Mouse (Mus musculus) hindbrain, embryonic 13.5 days (tissue): ENCODE results near the gene Myl12a. TPM values are rescaled to one million over a fixed set of nuclear protein-coding genes. Genes with fewer than 3 reads are reported as not detected.

Experiments used
- ATAC-seq: fragments of 200-750 bp; cut with Nextera tagmentation; 2 replicates; pipeline ENCODE4 v1.8.0; 2017; ENCODE audit warnings: moderate TSS enrichment; ENCODE audit not compliant: low FRiP score
- H3K27ac ChIP-seq: fragments of 300-500 bp; sonication (generic); 2 replicates; pipeline ENCODE4 v1.5.1; 2015; ENCODE audit warnings: inconsistent platforms, mild to moderate bottlenecking, moderate library complexity
- H3K27me3 ChIP-seq: fragments of 300-500 bp; sonication (generic); 2 replicates; pipeline ENCODE4 v1.6.1; 2015; ENCODE audit warnings: mild to moderate bottlenecking, inconsistent platforms
- H3K36me3 ChIP-seq: fragments of 300-500 bp; sonication (generic); 2 replicates; pipeline ENCODE4 v1.6.1; 2015; ENCODE audit warnings: mild to moderate bottlenecking, inconsistent platforms
- H3K4me1 ChIP-seq: fragments of 300-500 bp; sonication (generic); replicated peaks from 2 replicates; pipeline ENCODE4 v1.6.1; 2015; ENCODE audit warnings: inconsistent platforms
- H3K4me2 ChIP-seq: fragments of 300-500 bp; sonication (generic); 2 replicates; pipeline ENCODE4 v1.6.1; 2015; ENCODE audit warnings: inconsistent platforms, mild to moderate bottlenecking, moderate library complexity
- H3K4me3 ChIP-seq: fragments of 300-500 bp; sonication (generic); 2 replicates; pipeline ENCODE4 v1.5.1; 2015; ENCODE audit warnings: mild to moderate bottlenecking, inconsistent platforms
- H3K9ac ChIP-seq: fragments of 300-500 bp; sonication (generic); 2 replicates; pipeline ENCODE4 v1.6.1; 2015; ENCODE audit warnings: mild to moderate bottlenecking, inconsistent platforms
- H3K9me3 ChIP-seq: fragments of 300-500 bp; sonication (generic); 2 replicates; pipeline ENCODE4 v1.6.1; 2016; ENCODE audit warnings: inconsistent platforms
- WGBS: fragments of 180-500 bp; shearing (Covaris S2); methylation state at CpG from one replicate; pipeline ENCODE4 v1.1.7; 2015; 5-methylcytosine and 5-hydroxymethylcytosine counted together
- polyA plus RNA-seq: library from polyadenylated mRNA; unstranded; fragments of >200 nt; fragmentation: Nextera tagmentation; extraction: Ambion mirVana; gene quantifications from 2 replicates; pipeline ENCODE4 v1.2.1, GENCODE M21; 2015

The Myl12a gene
- polyA plus RNA-seq, result 153 and 157 TPM in 2 replicates

DNA sequence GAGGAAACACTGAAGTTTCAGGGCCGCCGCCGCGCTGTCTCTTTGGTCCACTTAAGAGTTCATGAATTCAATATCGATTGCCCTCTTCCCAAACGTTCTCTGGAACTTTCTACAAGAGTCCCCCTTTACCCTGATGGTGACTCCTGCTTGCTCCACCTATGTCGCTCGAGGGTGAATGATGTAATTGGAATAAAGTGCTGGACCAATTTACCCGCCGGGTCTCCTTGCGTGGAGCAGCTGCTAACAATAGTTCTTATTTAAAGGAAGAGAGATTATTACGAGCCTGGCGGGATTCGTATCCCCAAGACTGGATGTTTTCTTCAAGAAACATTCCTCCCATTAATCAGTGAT lies at the start of gene Myl12a:
Gene Myl12a, minus strand, starts transcription at position 135 of the 351 bp plus-strand sequence.
- WGBS, result 12% methylated on average over 14 of the region's 14 CpGs
- peak; percentile 56 for ATAC-seq

DNA sequence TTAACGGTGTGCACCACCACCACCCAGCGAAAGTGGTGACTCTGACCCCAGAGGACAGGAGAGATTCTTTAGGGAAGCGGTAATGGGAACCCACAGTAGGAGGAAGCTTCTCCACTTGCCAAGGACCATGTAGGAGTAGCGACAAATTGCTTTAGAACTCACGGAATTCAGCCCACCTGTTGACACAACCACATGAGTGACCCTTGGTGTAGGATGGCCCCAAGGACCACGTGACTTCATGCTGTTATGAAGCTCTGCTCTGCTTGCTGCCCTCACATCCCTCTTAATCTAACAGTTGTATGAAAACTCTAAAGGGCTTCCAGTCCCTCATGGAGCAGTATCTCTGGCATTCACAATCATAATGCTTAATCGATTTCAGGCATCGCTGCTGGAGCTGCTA lies 46.6 kb upstream of the Myl12a start:
- no peak for ATAC-seq
- Histone ChIP-seq H3K4me1 (no peaks in the 10 kb centered on the region), H3K36me3 (no peaks in the 10 kb centered on the region), H3K27ac (no peak overlapping the region), H3K9me3 (no peaks in the 10 kb centered on the region), H3K9ac (no peak overlapping the region), H3K27me3 (no peaks in the 10 kb centered on the region), H3K4me2 (no peak overlapping the region), H3K4me3 (no peak overlapping the region)
- 93% methylated on average over 8 of the region's 8 CpGs for WGBS

More for the DNA sequence above, at the start of gene Myl12a:
- peak within 1 kb of the TSS; percentile 87 for H3K4me3 ChIP-seq
- no peaks in the 10 kb centered on the region for H3K27me3 ChIP-seq
- H3K36me3 ChIP-seq, result no peaks in the 10 kb centered on the region
- H3K9me3 ChIP-seq, result no peaks in the 10 kb centered on the region
- H3K4me1 ChIP-seq, result peaks cover 20% of the 10 kb centered on the region
- peak within 1 kb of the TSS; percentile 96 for H3K27ac ChIP-seq
- peak within 1 kb of the TSS; percentile 83 for H3K9ac ChIP-seq
- H3K4me2 ChIP-seq, result peak within 1 kb of the TSS; percentile 70

DNA sequence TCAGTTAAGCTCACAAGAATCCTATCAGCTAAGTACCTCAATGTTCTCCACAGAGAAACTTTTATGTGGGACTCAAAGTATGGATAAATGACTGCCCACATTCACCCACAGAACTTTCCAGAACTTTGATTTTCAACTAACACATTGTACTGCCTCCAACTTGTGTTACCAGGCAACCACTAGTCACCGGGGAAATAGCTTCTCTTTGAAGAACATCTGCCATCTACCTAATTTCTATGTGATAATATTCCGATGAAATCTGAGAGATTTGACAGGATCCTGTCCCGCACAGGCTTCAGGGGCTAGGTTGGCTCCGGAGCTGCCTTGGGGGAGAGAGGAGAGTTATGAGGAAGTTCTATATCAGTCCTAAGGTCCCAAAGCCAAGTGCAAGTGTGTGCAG lies 44.2 kb upstream of the Myl12a start:
- Histone ChIP-seq H3K9me3 (no peaks in the 10 kb centered on the region), H3K27ac (no peak overlapping the region), H3K4me3 (no peak overlapping the region), H3K4me2 (no peak overlapping the region), H3K27me3 (no peaks in the 10 kb centered on the region), H3K4me1 (no peaks in the 10 kb centered on the region), H3K9ac (no peak overlapping the region), H3K36me3 (no peaks in the 10 kb centered on the region)
- no peak for ATAC-seq
- WGBS, result 82% methylated on average over 4 of the region's 4 CpGs

DNA sequence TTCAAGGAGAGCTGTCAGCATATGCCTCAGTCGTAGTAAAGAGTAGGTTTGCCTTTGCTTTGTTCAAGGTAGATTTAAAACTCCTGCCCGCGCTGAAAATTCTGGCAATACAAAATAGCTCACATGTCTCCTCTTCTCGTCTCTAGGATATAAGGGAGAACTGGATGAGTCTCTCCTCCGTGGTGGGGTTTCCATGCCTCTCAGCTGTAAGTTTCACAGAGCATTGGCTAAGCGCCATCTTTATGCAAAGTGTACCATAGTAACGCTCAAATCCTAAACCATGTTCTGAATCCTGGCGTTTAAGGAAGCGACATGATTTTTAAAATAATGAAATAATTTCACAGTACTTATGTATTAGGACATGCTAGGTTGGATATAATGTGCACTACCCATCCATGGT lies 42.9 kb upstream of the Myl12a start:
- 83% methylated on average over 9 of the region's 9 CpGs for WGBS

DNA sequence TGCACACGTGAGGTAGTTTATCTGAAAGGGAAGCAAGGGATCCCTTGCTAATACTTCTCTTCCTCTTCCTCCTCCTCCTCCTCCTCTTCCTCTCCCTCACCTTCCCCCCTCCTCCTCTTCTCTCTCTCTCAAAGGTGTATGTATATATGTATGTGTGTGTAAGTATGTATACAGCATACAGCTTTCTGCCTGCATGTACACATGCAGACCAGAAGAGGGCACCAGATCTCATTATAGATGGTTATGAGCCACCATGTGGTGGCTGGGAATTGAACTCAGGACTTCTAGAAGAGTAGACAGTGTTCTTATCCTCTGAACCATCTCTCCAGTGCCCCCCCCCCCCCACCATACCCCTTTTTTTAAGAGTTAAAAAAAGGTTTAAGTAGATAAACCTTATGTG lies 40.0 kb upstream of the Myl12a start:
- Histone ChIP-seq H3K4me2 (no peak overlapping the region), H3K36me3 (no peaks in the 10 kb centered on the region), H3K27ac (no peak overlapping the region), H3K4me1 (peaks cover 9% of the 10 kb centered on the region), H3K4me3 (no peak overlapping the region), H3K27me3 (no peaks in the 10 kb centered on the region), H3K9me3 (no peaks in the 10 kb centered on the region), H3K9ac (no peak overlapping the region)
- ATAC-seq, result no peak
- 85% methylated on average over 1 of the region's 1 CpGs for WGBS

More for the DNA sequence above, 42.9 kb upstream of the Myl12a start:
- H3K9me3 ChIP-seq, result no peaks in the 10 kb centered on the region
- no peaks in the 10 kb centered on the region for H3K27me3 ChIP-seq
- no peak overlapping the region for H3K4me3 ChIP-seq
- H3K4me1 ChIP-seq, result no peaks in the 10 kb centered on the region
- no peak overlapping the region for H3K27ac ChIP-seq
- H3K4me2 ChIP-seq, result no peak overlapping the region
- no peak overlapping the region for H3K9ac ChIP-seq
- H3K36me3 ChIP-seq, result no peaks in the 10 kb centered on the region
- ATAC-seq, result no peak

DNA sequence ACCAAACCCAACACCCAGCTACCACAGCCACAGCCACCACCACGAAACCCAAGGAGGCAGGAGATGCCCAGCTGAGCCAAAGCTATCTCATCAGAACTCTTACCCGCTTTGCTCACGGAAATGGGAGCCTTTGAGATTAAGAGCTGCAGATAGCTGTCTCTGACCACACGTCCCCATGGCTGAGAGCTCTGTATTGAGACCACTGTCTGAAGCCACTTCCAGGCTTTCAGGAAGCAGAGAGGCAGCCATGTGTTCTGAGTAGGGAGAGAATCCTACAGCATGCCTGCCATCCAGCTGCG lies 37.9 kb upstream of the Myl12a start:
- Histone ChIP-seq H3K27ac (no peak overlapping the region), H3K36me3 (no peaks in the 10 kb centered on the region), H3K27me3 (no peaks in the 10 kb centered on the region), H3K4me1 (peaks cover 9% of the 10 kb centered on the region), H3K9ac (no peak overlapping the region), H3K4me3 (no peak overlapping the region), H3K4me2 (no peak overlapping the region), H3K9me3 (no peaks in the 10 kb centered on the region)
- 79% methylated on average over 5 of the region's 5 CpGs for WGBS
- no peak for ATAC-seq

DNA sequence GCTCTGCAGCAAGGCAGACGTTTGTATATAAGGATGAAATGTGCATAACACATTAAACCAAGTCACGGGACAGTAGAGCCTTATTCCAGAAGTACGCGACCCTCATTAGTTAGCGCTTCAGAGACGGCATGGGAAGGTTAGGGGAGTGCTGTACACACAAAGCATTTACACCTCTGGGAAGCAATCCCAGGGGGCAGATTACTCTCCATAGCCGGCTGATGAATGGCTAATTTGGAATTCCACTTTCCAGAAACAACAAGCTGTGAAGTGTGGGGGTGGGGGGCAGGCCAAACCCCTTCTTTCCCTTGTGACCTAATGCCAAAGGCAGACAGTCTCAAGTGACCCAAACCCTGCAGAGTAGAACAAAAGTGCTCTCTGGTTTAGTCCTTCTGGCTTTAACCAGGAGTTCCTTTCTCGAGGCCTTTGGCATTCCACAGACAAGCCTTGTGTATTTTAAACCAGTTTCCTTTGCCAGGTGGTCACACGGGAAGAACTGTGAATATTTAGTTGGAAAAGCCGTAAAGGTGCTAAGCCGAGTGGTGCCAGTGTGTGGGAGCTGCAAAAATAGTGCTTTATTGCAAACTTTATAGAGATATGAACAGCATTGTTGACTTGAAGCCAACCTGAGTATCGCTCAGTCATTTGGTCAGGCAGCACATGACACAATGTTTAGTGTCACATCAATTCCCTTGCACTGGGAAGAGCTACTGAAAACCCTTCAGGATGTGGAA lies 37.3 kb upstream of the Myl12a start:
- Histone ChIP-seq H3K4me1 (peaks cover 9% of the 10 kb centered on the region), H3K4me3 (no peak overlapping the region), H3K4me2 (no peak overlapping the region), H3K9ac (no peak overlapping the region), H3K27ac (no peak overlapping the region), H3K36me3 (no peaks in the 10 kb centered on the region), H3K9me3 (no peaks in the 10 kb centered on the region), H3K27me3 (no peaks in the 10 kb centered on the region)
- 23% methylated on average over 12 of the region's 12 CpGs for WGBS
- 0 out of 2 replicates have a peak, but pooled peaks have one; percentile 39 for ATAC-seq

DNA sequence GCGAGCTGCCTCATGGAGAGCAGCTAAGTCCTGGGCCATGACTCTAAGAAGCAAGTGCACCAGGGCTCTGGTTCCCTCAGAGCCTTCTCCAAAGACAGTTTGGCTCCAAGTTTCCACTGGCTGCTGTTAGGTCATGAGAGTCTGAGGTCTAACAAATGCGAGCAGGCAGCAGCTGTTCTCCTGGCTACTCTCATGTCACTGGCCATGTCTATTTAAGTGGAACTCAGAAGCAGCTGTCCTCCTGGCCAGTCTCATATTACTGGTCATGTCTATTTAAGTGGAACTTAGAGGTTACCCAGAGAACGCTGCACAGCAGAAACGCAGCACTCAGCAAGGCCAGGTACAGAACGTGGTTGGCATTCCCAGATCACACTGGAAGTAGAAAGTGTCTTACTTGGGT lies 36.1 kb upstream of the Myl12a start:
- 80% methylated on average over 5 of the region's 5 CpGs for WGBS
- H3K4me1 ChIP-seq, result peaks cover 9% of the 10 kb centered on the region
- no peak overlapping the region for H3K4me3 ChIP-seq
- H3K36me3 ChIP-seq, result no peaks in the 10 kb centered on the region
- no peak overlapping the region for H3K9ac ChIP-seq
- no peak overlapping the region for H3K4me2 ChIP-seq
- no peaks in the 10 kb centered on the region for H3K9me3 ChIP-seq
- H3K27ac ChIP-seq, result no peak overlapping the region
- no peak for ATAC-seq
- H3K27me3 ChIP-seq, result no peaks in the 10 kb centered on the region

DNA sequence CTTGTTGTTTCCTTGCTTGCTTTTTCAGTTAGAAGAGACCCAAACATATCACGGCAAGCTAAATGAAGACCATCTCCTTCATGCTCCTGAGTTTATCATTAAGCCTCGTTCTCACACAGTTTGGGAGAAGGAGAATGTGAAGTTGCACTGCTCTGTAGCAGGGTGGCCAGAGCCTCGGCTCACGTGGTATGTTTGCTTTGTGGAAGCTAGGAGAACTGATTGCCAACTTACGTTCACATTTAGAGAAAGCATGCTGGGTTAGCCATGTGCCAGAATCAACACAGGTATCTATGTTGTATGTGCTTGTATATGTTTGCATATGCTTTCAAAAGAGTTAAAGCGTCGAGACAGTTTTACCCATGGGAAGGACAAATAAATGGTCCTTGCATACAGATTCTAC lies 34.5 kb upstream of the Myl12a start:
- H3K9me3 ChIP-seq, result no peaks in the 10 kb centered on the region
- no peak overlapping the region for H3K9ac ChIP-seq
- 89% methylated on average over 7 of the region's 7 CpGs for WGBS
- no peak overlapping the region for H3K27ac ChIP-seq
- H3K36me3 ChIP-seq, result no peaks in the 10 kb centered on the region
- H3K4me3 ChIP-seq, result no peak overlapping the region
- ATAC-seq, result no peak
- H3K27me3 ChIP-seq, result no peaks in the 10 kb centered on the region
- no peak overlapping the region for H3K4me2 ChIP-seq
- peaks cover 9% of the 10 kb centered on the region for H3K4me1 ChIP-seq

DNA sequence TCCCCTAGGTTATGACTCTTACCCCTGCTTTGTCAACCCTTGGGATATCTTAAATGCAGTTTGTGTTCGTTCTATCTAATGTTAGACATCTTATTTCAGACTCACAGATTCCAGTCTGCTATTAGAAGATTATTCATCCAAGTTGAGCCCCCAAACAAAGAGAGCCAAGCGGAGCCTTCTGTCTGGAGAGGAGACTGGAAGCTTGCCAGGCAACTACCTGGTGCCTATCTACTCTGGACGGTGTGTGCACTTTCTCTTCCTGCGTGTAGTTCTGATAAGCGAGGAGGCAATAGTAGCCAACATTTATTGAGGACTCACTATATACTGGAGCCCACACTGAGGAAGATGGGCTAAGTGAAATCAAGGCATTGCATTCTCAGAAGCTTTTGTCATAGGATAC lies 31.8 kb upstream of the Myl12a start:
- no peaks in the 10 kb centered on the region for H3K36me3 ChIP-seq
- H3K27me3 ChIP-seq, result no peaks in the 10 kb centered on the region
- no peak overlapping the region for H3K27ac ChIP-seq
- H3K9ac ChIP-seq, result no peak overlapping the region
- peaks cover under 1% of the 10 kb centered on the region; the same call in 1 of the 2 replicates for H3K4me1 ChIP-seq
- WGBS, result 79% methylated on average over 5 of the region's 5 CpGs
- no peak for ATAC-seq
- no peak overlapping the region for H3K4me2 ChIP-seq
- no peak overlapping the region for H3K4me3 ChIP-seq
- no peaks in the 10 kb centered on the region for H3K9me3 ChIP-seq

DNA sequence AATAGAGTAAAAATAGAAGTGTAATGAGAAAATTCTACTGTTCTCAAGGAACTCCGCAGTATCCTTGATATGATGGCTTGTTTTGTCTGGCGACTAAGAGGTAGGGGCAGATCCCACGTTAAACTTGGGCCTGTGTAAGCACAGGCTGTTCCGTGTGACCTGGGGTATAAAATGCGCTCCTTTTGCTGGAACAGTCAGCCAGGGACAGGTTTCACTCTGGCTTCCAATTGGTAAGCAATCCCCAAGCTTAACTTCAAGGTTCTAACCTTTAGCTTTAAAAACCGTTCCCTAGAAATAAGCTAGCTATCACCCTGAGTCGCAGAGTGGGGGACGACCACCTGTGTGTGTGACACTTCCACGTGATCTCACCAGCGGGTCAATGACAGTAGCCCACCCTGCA lies 30.0 kb upstream of the Myl12a start:
- Histone ChIP-seq H3K4me1 (no peaks in the 10 kb centered on the region), H3K4me3 (no peak overlapping the region), H3K27ac (no peak overlapping the region), H3K27me3 (no peaks in the 10 kb centered on the region), H3K4me2 (no peak overlapping the region), H3K36me3 (no peaks in the 10 kb centered on the region), H3K9me3 (no peaks in the 10 kb centered on the region), H3K9ac (no peak overlapping the region)
- ATAC-seq, result no peak
- WGBS, result 84% methylated on average over 10 of the region's 10 CpGs

DNA sequence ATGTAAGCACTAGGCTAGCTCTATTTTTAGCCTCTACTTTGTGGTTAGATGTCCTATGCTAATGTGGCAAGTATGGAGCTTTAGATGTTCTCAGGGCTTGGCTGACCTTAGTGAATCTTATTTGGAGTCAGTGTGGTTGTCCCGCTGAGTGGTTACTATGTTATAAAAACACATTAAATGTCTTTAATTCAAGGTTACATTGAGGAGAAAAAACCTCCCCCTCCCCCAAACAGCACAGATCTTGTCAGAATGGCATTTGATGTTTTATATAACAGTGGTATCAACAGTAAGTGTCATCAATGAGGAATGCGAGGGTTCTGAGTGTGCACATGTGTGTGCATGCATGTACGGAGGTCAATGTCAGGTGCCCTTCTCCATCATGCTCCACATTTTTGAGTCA lies 24.5 kb upstream of the Myl12a start:
- no peaks in the 10 kb centered on the region for H3K9me3 ChIP-seq
- H3K4me3 ChIP-seq, result no peak overlapping the region
- ATAC-seq, result no peak
- H3K9ac ChIP-seq, result no peak overlapping the region
- H3K4me1 ChIP-seq, result no peaks in the 10 kb centered on the region
- no peaks in the 10 kb centered on the region for H3K36me3 ChIP-seq
- no peak overlapping the region for H3K27ac ChIP-seq
- 96% methylated on average over 3 of the region's 3 CpGs for WGBS
- no peaks in the 10 kb centered on the region for H3K27me3 ChIP-seq
- H3K4me2 ChIP-seq, result no peak overlapping the region

DNA sequence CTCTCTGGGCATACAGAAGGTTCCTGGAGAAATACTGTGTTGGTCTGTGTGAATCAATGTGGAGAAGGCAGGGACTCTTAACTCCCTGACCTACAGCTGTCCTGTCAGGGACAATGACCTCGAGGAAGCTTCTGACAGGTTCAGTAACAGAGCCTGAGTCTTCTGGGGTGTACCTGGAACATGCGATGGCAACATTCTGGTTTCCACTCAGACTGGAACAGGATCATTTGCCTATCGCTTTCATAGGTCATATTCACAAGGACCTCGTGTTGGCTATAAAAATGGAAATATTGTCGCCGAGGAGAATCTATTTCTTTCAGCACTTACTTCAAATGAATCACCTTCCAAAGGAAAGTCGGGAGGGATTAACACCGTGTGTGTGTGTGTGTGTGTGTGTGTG lies 23.2 kb upstream of the Myl12a start:
- Histone ChIP-seq H3K4me2 (no peak overlapping the region), H3K9me3 (no peaks in the 10 kb centered on the region), H3K27ac (no peak overlapping the region), H3K4me1 (no peaks in the 10 kb centered on the region), H3K9ac (no peak overlapping the region), H3K4me3 (no peak overlapping the region), H3K27me3 (no peaks in the 10 kb centered on the region), H3K36me3 (no peaks in the 10 kb centered on the region)
- WGBS, result 83% methylated on average over 8 of the region's 8 CpGs
- ATAC-seq, result no peak
